Comparison of ENCODE assay signal across 9 mouse cellular contexts in genomic region chr7:136496335-136497242, GRCm38 (mm10).
A peak's percentile ranks its signal among the peaks of the same experiment; 100 is the strongest.
DNase-seq lines count a peak whose midpoint lies in the region; ATAC-seq and TF ChIP-seq lines count a peak whose summit lies in the region.
"Had no signal": no experiment of that assay in that cellular context is flagged by ENCODE, and none has a peak within 500 bp of the region (broad histone marks: within the 10 kb centered on the region; RNA-seq: fewer than 3 reads in every experiment).

No protein-coding gene starts in this region.

- H3K9me3 ChIP-seq in intestine, embryonic 14.5 days (ENCODE audit: control insufficient read depth, low read length): no peaks in the 10 kb centered on the region
- no peaks in the 10 kb centered on the region for H3K9me3 ChIP-seq in intestine, postnatal 0 days (ENCODE audit: control insufficient read depth)
- no peaks in the 10 kb centered on the region for H3K9me3 ChIP-seq in midbrain, embryonic 10.5 days (replicated peaks)

- TF ChIP-seq CTCF in intestine, postnatal 0 days (IDR thresholded peaks at IDR 0.05; ENCODE audit: low read depth): no peak

- no peak for DNase-seq in intestine, embryonic 14.5 days (ENCODE audit: low spot score)
- DNase-seq in embryo, embryonic 11 days: peak; percentile 49
- peak; percentile 40 for DNase-seq in midbrain, embryonic 10.5 days (ENCODE audit: low spot score)
- DNase-seq in adipocyte (ENCODE audit: low spot score): no peak
- no peak for DNase-seq in adrenal gland, postnatal 4 days (ENCODE audit: low spot score in 2 of 2)
- DNase-seq in thymus, postnatal 0 days (ENCODE audit: low spot score): no peak

- no peaks in the 10 kb centered on the region for H3K4me1 ChIP-seq in intestine, embryonic 14.5 days (replicated peaks; ENCODE audit: control insufficient read depth, insufficient read depth, low read length)
- H3K4me1 ChIP-seq in intestine, postnatal 0 days (replicated peaks; ENCODE audit: control insufficient read depth, insufficient read depth, low read length): no peaks in the 10 kb centered on the region
- peaks cover 53% of the 10 kb centered on the region for H3K4me1 ChIP-seq in midbrain, embryonic 10.5 days

- WGBS in intestine, embryonic 14.5 days: 58% methylated on average over 19 of the region's 19 CpGs
- 64% methylated on average over 19 of the region's 19 CpGs for WGBS in intestine, postnatal 0 days
- WGBS in midbrain, embryonic 10.5 days: 30% methylated on average over 19 of the region's 19 CpGs

- ATAC-seq in intestine, embryonic 14.5 days (replicated peaks; ENCODE audit: low FRiP score, low TSS enrichment, low read depth): no peak
- ATAC-seq in intestine, postnatal 0 days: no peak
- peak; percentile 21 to 46; a peak in 1 of 4 replicates for ATAC-seq in hematopoietic stem cell, adult 5-6 weeks (replicated peaks in 1 of 2; ENCODE audit: insufficient read depth in 1 of 2, low FRiP score in 2 of 2, low TSS enrichment in 1 of 2, low read depth in 1 of 2, poor library complexity in 2 of 2, severe bottlenecking in 2 of 2)

- no peaks in the 10 kb centered on the region for H3K36me3 ChIP-seq in intestine, embryonic 14.5 days (ENCODE audit: control insufficient read depth, insufficient read depth, low read length)
- H3K36me3 ChIP-seq in intestine, postnatal 0 days (ENCODE audit: control insufficient read depth, insufficient read depth): no peaks in the 10 kb centered on the region
- H3K36me3 ChIP-seq in midbrain, embryonic 10.5 days: no peaks in the 10 kb centered on the region

- H3K27me3 ChIP-seq in intestine, embryonic 14.5 days (replicated peaks; ENCODE audit: control insufficient read depth, insufficient read depth, low read length): peaks cover 16% of the 10 kb centered on the region
- H3K27me3 ChIP-seq in intestine, postnatal 0 days (replicated peaks; ENCODE audit: control insufficient read depth, insufficient read depth, low read length): peaks cover 7% of the 10 kb centered on the region; the same call in 1 of the 2 replicates
- H3K27me3 ChIP-seq in midbrain, embryonic 10.5 days (ENCODE audit: low read depth, poor library complexity, severe bottlenecking): peaks cover 99% of the 10 kb centered on the region

- H3K4me3 ChIP-seq in intestine, embryonic 14.5 days (ENCODE audit: low read depth, low read length): no peak overlapping the region
- no peak overlapping the region for H3K4me3 ChIP-seq in intestine, postnatal 0 days (ENCODE audit: low read depth, low read length)
- peak overlapping the region; percentile 29; the same call in 1 of the 2 replicates for H3K4me3 ChIP-seq in midbrain, embryonic 10.5 days

- H3K9ac ChIP-seq in intestine, embryonic 14.5 days (ENCODE audit: low read length): no peak overlapping the region
- H3K9ac ChIP-seq in intestine, postnatal 0 days (ENCODE audit: low read depth, low read length): no peak overlapping the region
- H3K9ac ChIP-seq: liver, embryonic 14.5 days had no signal

- no peak overlapping the region for H3K27ac ChIP-seq in intestine, embryonic 14.5 days (ENCODE audit: low read depth)
- no peak overlapping the region for H3K27ac ChIP-seq in intestine, postnatal 0 days (ENCODE audit: low read depth, low read length)
- H3K27ac ChIP-seq in midbrain, embryonic 10.5 days (replicated peaks): peak overlapping the region; percentile 24; the same call in 1 of the 2 replicates
- H3K27ac ChIP-seq: liver, embryonic 14.5 days had no signal

- H3K4me2 ChIP-seq in intestine, embryonic 14.5 days (ENCODE audit: low read length): peak overlapping the region; percentile 13; the same call in 1 of the 2 replicates
- H3K4me2 ChIP-seq in intestine, postnatal 0 days (replicated peaks; ENCODE audit: low read depth): no peak overlapping the region

Comparison
In these comparisons a context has a peak if more than half of its experiments do, and no peak if none do; other contexts are left out.
1. ATAC-seq: peak in hematopoietic stem cell, adult 5-6 weeks (2 of 2); none in intestine, embryonic 14.5 days (single experiment) and intestine, postnatal 0 days (single experiment).
2. DNase-seq: peak in embryo, embryonic 11 days (single experiment) and midbrain, embryonic 10.5 days (single experiment); none in intestine, embryonic 14.5 days (single experiment), adipocyte (single experiment), adrenal gland, postnatal 4 days (0 of 2) and thymus, postnatal 0 days (single experiment).